ENCODE assay signal across 8 mouse cellular contexts in the genomic region with DNA sequence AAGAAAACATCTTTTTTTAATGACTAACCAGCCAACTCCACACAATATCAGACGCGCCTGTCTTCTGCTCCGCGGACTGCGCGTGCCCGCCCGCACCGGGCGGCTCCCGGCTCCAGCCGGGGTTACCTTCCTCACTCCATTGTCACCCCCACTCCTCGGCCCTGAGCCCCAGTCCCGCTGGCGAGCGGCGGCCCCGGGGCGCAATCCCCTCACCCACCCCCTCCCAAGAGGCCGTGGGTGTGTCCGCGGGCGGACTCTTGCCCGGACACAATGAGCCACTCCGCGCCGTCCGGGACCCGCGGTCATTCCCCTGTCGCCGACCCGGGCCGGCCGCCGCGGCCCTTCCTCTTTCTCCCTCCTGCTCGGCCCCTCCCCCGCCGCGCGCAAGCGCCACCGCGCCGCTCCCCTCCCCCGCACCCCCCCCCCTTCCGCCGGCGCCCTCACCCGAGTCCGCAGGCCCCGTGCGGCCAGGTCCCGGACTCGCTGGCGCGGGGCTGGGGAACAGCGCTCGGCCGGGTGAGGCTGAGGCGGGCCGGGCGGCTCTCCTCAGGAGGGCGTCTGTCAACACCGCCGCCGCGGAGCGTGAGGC. TPM values are rescaled to one million over a fixed set of nuclear protein-coding genes. Genes with fewer than 3 reads are reported as not detected.
DNase-seq lines count a peak whose midpoint lies in the region; ATAC-seq and TF ChIP-seq lines count a peak whose summit lies in the region.

No protein-coding gene starts in this region.

- no peaks in the 10 kb centered on the region for H3K36me3 ChIP-seq in forebrain, embryonic 15.5 days
- H3K36me3 ChIP-seq in hindbrain, embryonic 11.5 days (ENCODE audit: control insufficient read depth, insufficient read depth, low read length): no peaks in the 10 kb centered on the region
- H3K36me3 ChIP-seq in limb, embryonic 12.5 days: peaks cover 11% of the 10 kb centered on the region
- H3K36me3 ChIP-seq in midbrain, embryonic 10.5 days: peaks cover 33% of the 10 kb centered on the region
- 0 out of 2 replicates have a peak, but pooled peaks cover 3% of the 10 kb centered on the region for H3K36me3 ChIP-seq in spleen, adult 2 months (ENCODE audit: control insufficient read depth, insufficient read depth, low read length)

- H3K27ac ChIP-seq in forebrain, embryonic 15.5 days (replicated peaks): peak overlapping the region; percentile 98
- peak overlapping the region; percentile 99 for H3K27ac ChIP-seq in hindbrain, embryonic 11.5 days (ENCODE audit: low read depth, low read length)
- peak overlapping the region; percentile 99 for H3K27ac ChIP-seq in limb, embryonic 12.5 days
- H3K27ac ChIP-seq in midbrain, embryonic 10.5 days (replicated peaks): peak overlapping the region; percentile 99
- H3K27ac ChIP-seq in spleen, adult 2 months (ENCODE audit: insufficient read depth, low read length): peak overlapping the region; percentile 100

- no peak for TF ChIP-seq CTCF in spleen, adult 2 months (IDR thresholded peaks at IDR 0.05; ENCODE audit: extremely low read depth, insufficient read depth, insufficient read length, insufficient replicate concordance)

- ATAC-seq in forebrain, embryonic 15.5 days (replicated peaks): peak; percentile 93
- ATAC-seq in hindbrain, embryonic 11.5 days (ENCODE audit: low FRiP score): peak; percentile 93
- ATAC-seq in limb, embryonic 12.5 days (ENCODE audit: insufficient number of reproducible peaks, insufficient read depth, low FRiP score, low TSS enrichment, low read depth): peak; percentile 87

- peak overlapping the region; percentile 98 for H3K4me3 ChIP-seq in forebrain, embryonic 15.5 days
- H3K4me3 ChIP-seq in hindbrain, embryonic 11.5 days (ENCODE audit: low read depth, low read length): peak overlapping the region; percentile 96
- peak overlapping the region; percentile 95 for H3K4me3 ChIP-seq in limb, embryonic 12.5 days (replicated peaks)
- H3K4me3 ChIP-seq in midbrain, embryonic 10.5 days: peak overlapping the region; percentile 98
- peak overlapping the region; percentile 97 for H3K4me3 ChIP-seq in spleen, adult 2 months (ENCODE audit: extremely low read depth, insufficient read depth, insufficient read length)

- no peaks in the 10 kb centered on the region for H3K27me3 ChIP-seq in forebrain, embryonic 15.5 days
- H3K27me3 ChIP-seq in hindbrain, embryonic 11.5 days (ENCODE audit: control insufficient read depth, insufficient read depth, low read length): no peaks in the 10 kb centered on the region
- H3K27me3 ChIP-seq in limb, embryonic 12.5 days: no peaks in the 10 kb centered on the region
- no peaks in the 10 kb centered on the region for H3K27me3 ChIP-seq in midbrain, embryonic 10.5 days (ENCODE audit: low read depth, poor library complexity, severe bottlenecking)
- no peaks in the 10 kb centered on the region for H3K27me3 ChIP-seq in spleen, adult 2 months (ENCODE audit: control insufficient read depth, insufficient read depth, low read length)

- peak overlapping the region; percentile 47 for H3K4me2 ChIP-seq in forebrain, embryonic 15.5 days (replicated peaks)
- H3K4me2 ChIP-seq in hindbrain, embryonic 11.5 days (replicated peaks; ENCODE audit: low read depth, low read length): peak overlapping the region; percentile 59
- peak overlapping the region; percentile 63 for H3K4me2 ChIP-seq in limb, embryonic 12.5 days

- H3K9ac ChIP-seq in forebrain, embryonic 15.5 days (replicated peaks): peak overlapping the region; percentile 91
- H3K9ac ChIP-seq in hindbrain, embryonic 11.5 days (ENCODE audit: low read depth, low read length): peak overlapping the region; percentile 97
- H3K9ac ChIP-seq in limb, embryonic 12.5 days (replicated peaks): peak overlapping the region; percentile 97

- peaks cover 18% of the 10 kb centered on the region for H3K4me1 ChIP-seq in forebrain, embryonic 15.5 days
- H3K4me1 ChIP-seq in hindbrain, embryonic 11.5 days (replicated peaks; ENCODE audit: control insufficient read depth, insufficient read depth, low read length): no peaks in the 10 kb centered on the region
- H3K4me1 ChIP-seq in limb, embryonic 12.5 days (replicated peaks): peaks cover 6% of the 10 kb centered on the region
- H3K4me1 ChIP-seq in midbrain, embryonic 10.5 days: peaks cover 14% of the 10 kb centered on the region
- H3K4me1 ChIP-seq in spleen, adult 2 months (ENCODE audit: control insufficient read depth, insufficient read depth, insufficient read length): peaks cover 12% of the 10 kb centered on the region

- under 1% methylated on average over 55 of the region's 70 CpGs for WGBS in forebrain, embryonic 15.5 days
- under 1% methylated on average over 34 of the region's 70 CpGs for WGBS in hindbrain, embryonic 11.5 days
- WGBS in limb, embryonic 12.5 days: under 1% methylated on average over 57 of the region's 70 CpGs
- WGBS in midbrain, embryonic 10.5 days: under 1% methylated on average over 58 of the region's 70 CpGs
- WGBS in spleen, adult 2 months: under 1% methylated on average over 58 of the region's 70 CpGs

- H3K9me3 ChIP-seq in forebrain, embryonic 15.5 days: no peaks in the 10 kb centered on the region
- no peaks in the 10 kb centered on the region for H3K9me3 ChIP-seq in hindbrain, embryonic 11.5 days (ENCODE audit: control insufficient read depth, low read length)
- no peaks in the 10 kb centered on the region for H3K9me3 ChIP-seq in limb, embryonic 12.5 days
- H3K9me3 ChIP-seq in midbrain, embryonic 10.5 days (replicated peaks): no peaks in the 10 kb centered on the region

- TF ChIP-seq POLR2A in spleen, adult 2 months (IDR thresholded peaks at IDR 0.05; ENCODE audit: low read depth, low read length): no peak

- DNase-seq in kidney, adult 11 months: peak; percentile 51
- DNase-seq in kidney, adult 18-20 months: no peak
- DNase-seq in c-Kit-negative CD71-positive TER-119-positive erythroid progenitor cells, embryonic 14.5 days (ENCODE audit: low read depth, low spot score): peak; percentile 33
- peak; percentile 72 for DNase-seq in hindbrain, embryonic 11.5 days (ENCODE audit: low spot score)
- DNase-seq in midbrain, embryonic 10.5 days (ENCODE audit: low spot score): no peak
- peak; percentile 19 to 69 for DNase-seq in spleen, adult 2 months (ENCODE audit: low read depth in 1 of 2, low spot score in 2 of 2)

RNA-seq across cellular contexts. Expression of gene Rnf111, which starts 0.4 kb away (rescaled TPM):
- 37.6 TPM in 2 replicates for polyA plus RNA-seq in forebrain, embryonic 15.5 days (2015; fragmentation: Nextera tagmentation; extraction: Ambion mirVana)
- 40.0 and 42.2 TPM in 2 replicates for polyA plus RNA-seq in hindbrain, embryonic 11.5 days (2014; fragmentation: Nextera tagmentation; extraction: Ambion mirVana)
- polyA plus RNA-seq in limb, embryonic 12.5 days (2016; fragmentation: Nextera tagmentation; extraction: Ambion mirVana): 30.9 TPM in 2 replicates
- 33.2 and 36.9 TPM in 2 replicates for polyA plus RNA-seq in midbrain, embryonic 10.5 days (2016; fragmentation: Nextera tagmentation; extraction: Ambion mirVana)
- polyA plus RNA-seq in spleen, adult 2 months (2012; rRNA removed): 58.5 and 76.8 TPM in 2 replicates

RNA-seq across cellular contexts. Expression of gene Sltm, which starts 39.4 kb away (rescaled TPM):
- polyA plus RNA-seq in forebrain, embryonic 15.5 days (2015; fragmentation: Nextera tagmentation; extraction: Ambion mirVana): 70.9 and 71.1 TPM in 2 replicates
- 62.5 and 83.4 TPM in 2 replicates for polyA plus RNA-seq in hindbrain, embryonic 11.5 days (2014; fragmentation: Nextera tagmentation; extraction: Ambion mirVana)
- 68.9 and 74.0 TPM in 2 replicates for polyA plus RNA-seq in limb, embryonic 12.5 days (2016; fragmentation: Nextera tagmentation; extraction: Ambion mirVana)
- polyA plus RNA-seq in midbrain, embryonic 10.5 days (2016; fragmentation: Nextera tagmentation; extraction: Ambion mirVana): 62.2 and 63.5 TPM in 2 replicates
- polyA plus RNA-seq in spleen, adult 2 months (2012; rRNA removed): 5.9 and 6.6 TPM in 2 replicates

Comparison
In these comparisons a context has a peak if more than half of its experiments do, and no peak if none do; other contexts are left out.
1. DNase-seq: peak in kidney, adult 11 months (single experiment), c-Kit-negative CD71-positive TER-119-positive erythroid progenitor cells, embryonic 14.5 days (single experiment), hindbrain, embryonic 11.5 days (single experiment) and spleen, adult 2 months (2 of 2); none in kidney, adult 18-20 months (single experiment) and midbrain, embryonic 10.5 days (single experiment).
2. Peak in every context shown above with its lines, with median percentiles within 50 percentile points of each other: ATAC-seq, H3K27ac ChIP-seq, H3K4me2 ChIP-seq, H3K4me3 ChIP-seq and H3K9ac ChIP-seq.